Mouse (Mus musculus): Measurements from ENCODE around the gene Amhr2.

GRCm38 (mm10) chr15:102459381-102459780, 14.2 kb downstream of the Amhr2 start:
- no peak for TF ChIP-seq CTCF (IDR thresholded peaks at IDR 0.05; ENCODE audit: extremely low read depth, insufficient read depth, low read length)
- no peak for TF ChIP-seq POLR2A (IDR thresholded peaks at IDR 0.05; ENCODE audit: extremely low read depth, insufficient read depth, low read length)

All from cortical plate, adult 2 months (tissue).